Mouse (Mus musculus): ENCODE results near the gene Ppp1r9a. TPM values are rescaled to one million over a fixed set of nuclear protein-coding genes. Genes with fewer than 3 reads are reported as not detected.

Gene Ppp1r9a
- polyA plus RNA-seq, 1 experiment = 1.1 TPM

DNA sequence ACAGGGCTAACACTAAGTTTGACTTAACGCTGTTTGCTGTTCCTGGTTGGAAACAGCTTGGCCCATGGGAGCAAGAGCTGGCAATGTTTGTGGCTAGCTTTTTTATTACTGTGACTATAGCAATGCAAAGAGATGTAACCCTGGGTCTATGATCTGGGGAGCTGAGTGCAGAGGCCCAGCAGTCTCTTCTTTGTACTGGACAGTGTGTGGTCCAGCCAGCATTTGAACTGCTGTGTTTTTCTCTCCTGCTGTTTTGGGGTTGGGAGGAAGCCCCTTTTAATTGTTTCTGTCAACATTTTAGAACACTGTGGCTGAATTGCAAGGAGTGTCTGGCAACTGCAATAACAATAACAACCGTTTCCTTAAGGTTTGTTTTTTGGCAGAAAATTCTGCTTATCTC is 180.0 kb downstream of the Ppp1r9a start:
- no peak overlapping the region for H3K27ac ChIP-seq (ENCODE audit: insufficient read depth, low read depth, low read length)
- H3K4me3 ChIP-seq (ENCODE audit: low read depth, low read length) = no peak overlapping the region
- no peaks in the 10 kb centered on the region for H3K4me1 ChIP-seq (ENCODE audit: control insufficient read depth, insufficient read depth, insufficient read length, low read length)
- no peaks in the 10 kb centered on the region for H3K27me3 ChIP-seq (ENCODE audit: control insufficient read depth, insufficient read depth, low read length)
- no peaks in the 10 kb centered on the region for H3K36me3 ChIP-seq (ENCODE audit: control insufficient read depth, insufficient read depth, low read length)
- WGBS = 46% methylated on average over 2 of the region's 2 CpGs
- no peak for TF ChIP-seq POLR2A (IDR thresholded peaks at IDR 0.05; ENCODE audit: low read depth, low read length)
- TF ChIP-seq CTCF (IDR thresholded peaks at IDR 0.05; ENCODE audit: extremely low read depth, insufficient read length, insufficient replicate concordance, low read depth, low read length) = no peak

DNA sequence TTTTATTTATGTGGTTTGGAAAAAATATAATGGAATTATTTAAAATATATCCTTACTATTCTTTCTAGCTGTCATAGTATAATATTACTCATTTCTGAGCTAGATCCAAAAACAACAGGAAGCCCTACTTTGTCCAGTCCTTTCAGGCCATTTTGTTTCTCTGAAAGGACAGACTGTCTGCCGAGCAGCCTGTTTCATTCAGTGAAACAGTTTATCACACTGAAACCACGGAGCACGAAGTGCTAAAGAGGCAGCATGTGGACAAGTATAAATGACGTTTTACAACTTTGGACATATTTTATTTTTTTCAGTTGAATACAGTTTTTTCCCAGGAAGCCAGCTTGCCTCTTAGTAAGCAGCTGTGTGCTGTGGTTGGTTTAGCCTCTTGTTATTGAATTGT is 181.2 kb downstream of the Ppp1r9a start:
- Histone ChIP-seq H3K27me3 (ENCODE audit: control insufficient read depth, insufficient read depth, low read length) (no peaks in the 10 kb centered on the region), H3K36me3 (ENCODE audit: control insufficient read depth, insufficient read depth, low read length) (no peaks in the 10 kb centered on the region), H3K4me1 (ENCODE audit: control insufficient read depth, insufficient read depth, insufficient read length, low read length) (no peaks in the 10 kb centered on the region), H3K4me3 (ENCODE audit: low read depth, low read length) (no peak overlapping the region), H3K27ac (ENCODE audit: insufficient read depth, low read depth, low read length) (no peak overlapping the region)
- TF ChIP-seq POLR2A (IDR thresholded peaks at IDR 0.05; ENCODE audit: low read depth, low read length) (no peak), CTCF (IDR thresholded peaks at IDR 0.05; ENCODE audit: extremely low read depth, insufficient read length, insufficient replicate concordance, low read depth, low read length) (no peak)
- WGBS = 74% methylated on average over 4 of the region's 4 CpGs

DNA sequence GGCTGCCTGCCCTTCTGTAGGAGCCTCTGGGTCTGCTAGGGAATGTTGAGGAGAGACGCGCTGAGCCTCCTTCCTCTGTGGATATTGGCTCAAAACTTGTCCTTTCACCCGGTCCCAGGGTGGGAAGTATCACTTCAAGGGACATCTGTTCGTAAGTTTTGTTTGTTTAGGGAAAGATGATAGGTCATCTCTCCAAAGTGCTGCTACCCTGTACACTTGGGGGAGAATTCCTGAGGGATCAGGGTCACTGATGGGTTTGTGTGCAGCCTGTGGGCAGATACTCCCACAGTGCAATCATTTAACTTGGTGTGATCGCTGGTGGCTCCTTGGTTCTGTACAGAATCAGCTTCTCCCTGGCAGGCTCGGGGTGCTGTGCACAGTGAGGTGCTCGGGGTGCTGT is 189.2 kb downstream of the Ppp1r9a start:
- Histone ChIP-seq H3K27me3 (ENCODE audit: control insufficient read depth, insufficient read depth, low read length) (no peaks in the 10 kb centered on the region), H3K36me3 (ENCODE audit: control insufficient read depth, insufficient read depth, low read length) (no peaks in the 10 kb centered on the region), H3K4me1 (ENCODE audit: control insufficient read depth, insufficient read depth, insufficient read length, low read length) (no peaks in the 10 kb centered on the region; the same call in 1 of the 2 replicates), H3K27ac (ENCODE audit: insufficient read depth, low read depth, low read length) (no peak overlapping the region), H3K4me3 (ENCODE audit: low read depth, low read length) (no peak overlapping the region)
- 79% methylated on average over 7 of the region's 7 CpGs for WGBS
- TF ChIP-seq CTCF (IDR thresholded peaks at IDR 0.05; ENCODE audit: extremely low read depth, insufficient read length, insufficient replicate concordance, low read depth, low read length) (no peak), POLR2A (IDR thresholded peaks at IDR 0.05; ENCODE audit: low read depth, low read length) (no peak)

DNA sequence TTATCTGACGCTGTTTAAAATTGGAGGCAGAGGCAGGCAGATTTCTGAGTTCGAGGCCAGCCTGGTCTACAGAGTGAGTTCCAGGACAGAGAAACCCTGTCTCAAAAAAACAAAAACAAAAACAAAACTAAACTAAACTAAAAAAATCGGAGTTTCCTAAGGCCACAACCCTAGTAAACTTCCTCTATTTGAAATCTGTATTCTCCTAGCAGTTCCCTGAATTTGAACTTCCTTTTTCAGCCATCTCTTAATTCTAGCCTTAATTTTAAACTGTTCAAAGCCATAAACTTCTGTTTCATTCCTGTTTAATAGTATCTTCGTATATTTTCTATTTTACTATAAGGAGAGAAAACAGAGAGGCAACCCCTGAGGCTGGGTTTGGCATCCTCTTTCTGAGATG is 190.1 kb downstream of the Ppp1r9a start:
- no peaks in the 10 kb centered on the region; the same call in 1 of the 2 replicates for H3K4me1 ChIP-seq (ENCODE audit: control insufficient read depth, insufficient read depth, insufficient read length, low read length)
- H3K27me3 ChIP-seq (ENCODE audit: control insufficient read depth, insufficient read depth, low read length) = no peaks in the 10 kb centered on the region
- no peaks in the 10 kb centered on the region for H3K36me3 ChIP-seq (ENCODE audit: control insufficient read depth, insufficient read depth, low read length)
- H3K27ac ChIP-seq (ENCODE audit: insufficient read depth, low read depth, low read length) = no peak overlapping the region
- no peak overlapping the region for H3K4me3 ChIP-seq (ENCODE audit: low read depth, low read length)
- 83% methylated on average over 4 of the region's 4 CpGs for WGBS
- TF ChIP-seq POLR2A (IDR thresholded peaks at IDR 0.05; ENCODE audit: low read depth, low read length) (no peak), CTCF (IDR thresholded peaks at IDR 0.05; ENCODE audit: extremely low read depth, insufficient read length, insufficient replicate concordance, low read depth, low read length) (no peak)

DNA sequence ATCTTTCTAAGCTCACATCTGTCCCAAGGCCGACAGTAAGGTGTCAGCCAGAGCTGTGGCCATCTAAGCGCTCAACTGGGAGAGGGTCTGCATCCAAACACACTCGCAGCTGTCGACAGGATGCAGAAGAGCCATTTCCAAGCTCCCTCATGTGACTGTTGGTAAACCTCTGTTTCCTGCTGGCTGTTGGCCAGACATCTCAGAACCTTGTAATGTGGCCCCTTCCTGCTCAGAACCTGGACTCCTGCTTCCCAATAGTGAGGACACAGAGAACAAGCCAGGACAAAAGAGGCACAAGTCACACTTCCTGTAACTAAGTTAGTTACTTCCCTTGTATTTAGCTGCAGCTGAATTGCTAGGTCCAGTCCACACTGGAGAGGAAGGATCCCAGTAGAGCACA is 190.8 kb downstream of the Ppp1r9a start:
- H3K4me3 ChIP-seq (ENCODE audit: low read depth, low read length) = no peak overlapping the region
- 68% methylated on average over 4 of the region's 4 CpGs for WGBS
- no peaks in the 10 kb centered on the region for H3K36me3 ChIP-seq (ENCODE audit: control insufficient read depth, insufficient read depth, low read length)
- no peaks in the 10 kb centered on the region; the same call in 1 of the 2 replicates for H3K4me1 ChIP-seq (ENCODE audit: control insufficient read depth, insufficient read depth, insufficient read length, low read length)
- H3K27ac ChIP-seq (ENCODE audit: insufficient read depth, low read depth, low read length) = no peak overlapping the region
- no peak for TF ChIP-seq CTCF (IDR thresholded peaks at IDR 0.05; ENCODE audit: extremely low read depth, insufficient read length, insufficient replicate concordance, low read depth, low read length)
- no peak for TF ChIP-seq POLR2A (IDR thresholded peaks at IDR 0.05; ENCODE audit: low read depth, low read length)
- no peaks in the 10 kb centered on the region for H3K27me3 ChIP-seq (ENCODE audit: control insufficient read depth, insufficient read depth, low read length)

DNA sequence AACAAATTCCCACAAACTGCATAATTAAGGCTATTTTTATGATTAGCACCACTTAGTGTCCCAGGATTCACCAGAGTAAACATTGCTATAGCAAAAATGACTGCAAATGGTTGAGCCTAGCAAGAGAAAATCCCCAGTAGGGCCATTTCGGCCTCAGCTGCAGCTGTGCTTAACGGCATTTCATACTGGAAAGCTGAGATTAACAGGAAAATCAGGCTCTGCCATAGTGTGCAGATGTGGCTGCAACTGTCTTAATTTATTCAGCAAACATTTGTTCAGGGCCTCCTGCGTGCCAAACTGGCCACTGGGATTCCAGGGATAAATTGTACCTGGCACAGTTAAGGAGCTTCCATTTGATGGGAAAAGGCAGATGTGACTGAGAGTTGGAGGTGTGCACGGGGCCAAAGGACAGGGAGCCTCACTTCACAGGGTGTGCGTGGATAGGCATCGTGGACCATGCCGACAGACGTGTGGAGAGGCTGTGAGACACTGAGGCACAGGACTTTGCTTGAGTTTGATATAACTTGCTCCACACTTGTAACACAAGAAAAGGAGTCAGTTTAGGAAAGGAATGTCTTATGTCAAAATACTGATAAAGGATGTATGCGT is 192.8 kb downstream of the Ppp1r9a start:
- no peak overlapping the region for H3K4me3 ChIP-seq (ENCODE audit: low read depth, low read length)
- H3K27ac ChIP-seq (ENCODE audit: insufficient read depth, low read depth, low read length) = no peak overlapping the region
- no peaks in the 10 kb centered on the region for H3K36me3 ChIP-seq (ENCODE audit: control insufficient read depth, insufficient read depth, low read length)
- WGBS = 88% methylated on average over 9 of the region's 9 CpGs
- TF ChIP-seq CTCF (IDR thresholded peaks at IDR 0.05; ENCODE audit: extremely low read depth, insufficient read length, insufficient replicate concordance, low read depth, low read length) (no peak), POLR2A (IDR thresholded peaks at IDR 0.05; ENCODE audit: low read depth, low read length) (no peak)
- no peaks in the 10 kb centered on the region for H3K27me3 ChIP-seq (ENCODE audit: control insufficient read depth, insufficient read depth, low read length)
- H3K4me1 ChIP-seq (ENCODE audit: control insufficient read depth, insufficient read depth, insufficient read length, low read length) = no peaks in the 10 kb centered on the region; the same call in 1 of the 2 replicates

DNA sequence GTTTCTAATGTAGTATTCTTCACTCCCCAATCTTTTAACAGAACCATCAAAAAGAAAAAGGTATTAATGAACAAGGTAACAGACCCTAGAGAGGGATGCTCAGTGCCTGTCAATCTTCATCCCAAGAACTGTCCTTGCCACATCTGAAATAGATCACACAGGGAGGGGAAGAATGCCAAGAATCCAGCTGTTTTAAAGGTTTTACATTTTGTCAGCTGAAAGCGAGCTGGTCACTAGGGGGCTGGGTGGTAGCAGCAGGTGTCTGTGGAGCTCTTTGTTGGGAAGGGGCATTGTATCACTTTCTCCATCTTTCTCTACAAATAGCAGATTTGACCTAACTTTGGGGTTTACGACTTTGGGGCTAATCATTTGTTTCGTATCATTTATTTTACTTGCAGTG is 194.6 kb downstream of the Ppp1r9a start:
- Histone ChIP-seq H3K4me1 (ENCODE audit: control insufficient read depth, insufficient read depth, insufficient read length, low read length) (no peaks in the 10 kb centered on the region; the same call in 1 of the 2 replicates), H3K27ac (ENCODE audit: insufficient read depth, low read depth, low read length) (no peak overlapping the region), H3K27me3 (ENCODE audit: control insufficient read depth, insufficient read depth, low read length) (no peaks in the 10 kb centered on the region), H3K36me3 (ENCODE audit: control insufficient read depth, insufficient read depth, low read length) (no peaks in the 10 kb centered on the region), H3K4me3 (ENCODE audit: low read depth, low read length) (no peak overlapping the region)
- WGBS = 77% methylated on average over 3 of the region's 3 CpGs
- no peak for TF ChIP-seq CTCF (IDR thresholded peaks at IDR 0.05; ENCODE audit: extremely low read depth, insufficient read length, insufficient replicate concordance, low read depth, low read length)
- TF ChIP-seq POLR2A (IDR thresholded peaks at IDR 0.05; ENCODE audit: low read depth, low read length) = no peak
